Mouse (Mus musculus): ENCODE measurements around the gene Gm9936. TPM values are rescaled to one million over a fixed set of nuclear protein-coding genes. Genes with fewer than 3 reads are reported as not detected.
"Not testable (repeated sequence)": the region's sequence is repeated elsewhere in the genome, so short reads cannot be mapped to it uniquely, and the experiment has no call there.

The Gm9936 gene
- polyA plus RNA-seq, 1 experiment from 2014 or later, result 2.5 TPM

DNA sequence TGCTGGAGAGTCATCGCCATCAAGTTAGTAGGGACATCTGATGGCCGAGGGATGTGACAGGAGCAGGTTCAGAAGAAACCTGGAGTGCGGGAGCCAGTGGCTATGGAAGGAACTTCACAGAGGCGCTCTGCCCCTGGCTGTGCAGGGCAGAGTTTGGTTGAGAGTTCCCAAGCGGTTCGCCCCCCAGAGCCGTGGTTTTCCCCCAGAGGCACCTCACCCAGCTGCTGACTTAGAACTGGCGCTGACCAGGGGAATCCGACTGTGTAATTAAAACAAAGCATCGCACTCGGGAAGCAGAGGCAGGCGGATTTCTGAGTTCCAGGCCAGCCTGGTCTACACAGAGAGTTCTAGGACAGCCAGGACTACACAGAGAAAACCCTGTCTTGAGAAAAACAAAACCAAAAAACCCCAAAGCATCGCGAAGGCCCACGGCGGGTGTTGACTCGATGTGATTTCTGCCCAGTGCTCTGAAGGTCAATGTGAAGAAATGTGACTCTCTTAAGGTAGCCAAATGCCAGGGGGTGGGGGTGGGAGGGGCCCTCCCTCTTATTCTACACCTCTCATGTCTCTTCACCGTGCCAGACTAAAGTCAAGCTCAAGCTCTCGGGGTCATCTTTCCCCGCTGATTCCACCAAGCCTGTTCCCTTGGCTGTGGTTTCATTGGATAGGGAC, 6.8 kb downstream of the Gm9936 start:
- no peaks in the 10 kb centered on the region for H3K4me1 ChIP-seq (replicated peaks; ENCODE audit: control insufficient read depth, insufficient read depth, low read length)
- no peaks in the 10 kb centered on the region for H3K27me3 ChIP-seq (replicated peaks; ENCODE audit: control insufficient read depth, insufficient read depth, low read length)
- H3K4me3 ChIP-seq (replicated peaks; ENCODE audit: low read length), result no peak overlapping the region
- H3K27ac ChIP-seq (ENCODE audit: low read length), result no peak overlapping the region
- 88% methylated on average over 20 of the region's 20 CpGs for WGBS
- H3K4me2 ChIP-seq (ENCODE audit: low read length), result no peak overlapping the region
- no peaks in the 10 kb centered on the region for H3K9me3 ChIP-seq (ENCODE audit: control insufficient read depth, low read length)
- H3K36me3 ChIP-seq (ENCODE audit: control insufficient read depth, insufficient read depth), result no peaks in the 10 kb centered on the region
- ATAC-seq, result no peak
- no peak overlapping the region for H3K9ac ChIP-seq (replicated peaks; ENCODE audit: low read depth, low read length)

DNA sequence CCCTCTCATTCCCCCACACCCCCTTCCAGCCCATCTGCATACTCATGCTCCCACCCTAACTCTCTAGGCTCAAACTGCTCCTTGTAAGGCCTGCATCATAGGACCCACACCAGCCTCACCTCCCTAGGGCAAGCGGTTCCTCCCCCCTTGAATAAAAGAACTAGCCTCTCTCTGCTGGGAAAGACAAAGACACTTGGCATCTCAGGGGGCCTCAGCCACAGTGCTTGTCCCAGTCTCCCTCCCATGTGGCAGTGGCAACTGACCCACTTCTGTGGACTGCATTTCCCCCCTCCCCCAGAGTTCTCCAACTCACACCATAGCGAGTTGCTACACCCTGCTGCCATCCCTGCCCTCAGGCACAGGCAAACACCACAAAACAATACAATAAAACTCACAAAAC, 14.1 kb downstream of the Gm9936 start:
- H3K4me1 ChIP-seq (replicated peaks; ENCODE audit: control insufficient read depth, insufficient read depth, low read length); H3K9ac ChIP-seq (replicated peaks; ENCODE audit: low read depth, low read length); H3K27ac ChIP-seq (ENCODE audit: low read length); H3K36me3 ChIP-seq (ENCODE audit: control insufficient read depth, insufficient read depth); H3K4me2 ChIP-seq (ENCODE audit: low read length); H3K9me3 ChIP-seq (ENCODE audit: control insufficient read depth, low read length); ATAC-seq; H3K27me3 ChIP-seq (replicated peaks; ENCODE audit: control insufficient read depth, insufficient read depth, low read length); H3K4me3 ChIP-seq (replicated peaks; ENCODE audit: low read length): not testable (repeated sequence)
- WGBS, result 43% methylated on average over 2 of the region's 2 CpGs

DNA sequence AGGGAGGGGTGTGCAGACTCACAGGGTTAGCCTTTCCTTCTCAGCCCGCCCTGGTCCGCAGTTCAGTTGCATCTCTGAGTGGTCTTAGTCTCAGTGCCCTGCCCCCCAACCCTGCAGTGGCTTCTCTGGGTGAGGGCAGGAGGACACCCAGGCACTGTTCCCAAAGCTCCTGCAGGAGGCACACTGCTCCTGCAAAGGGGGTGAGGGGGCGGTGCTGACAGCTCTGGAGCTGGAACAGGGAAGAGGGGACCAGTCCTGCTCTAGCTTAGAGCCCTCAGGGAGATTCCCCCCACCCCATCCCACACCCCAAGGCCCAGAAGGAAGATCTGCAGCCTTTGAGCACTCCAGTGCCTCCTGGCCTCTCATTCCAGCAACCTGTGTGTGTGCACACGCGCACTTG, 15.8 kb downstream of the Gm9936 start:
- H3K4me3 ChIP-seq (replicated peaks; ENCODE audit: low read length), result no peak overlapping the region
- H3K27me3 ChIP-seq (replicated peaks; ENCODE audit: control insufficient read depth, insufficient read depth, low read length), result no peaks in the 10 kb centered on the region
- no peak overlapping the region for H3K4me2 ChIP-seq (ENCODE audit: low read length)
- peaks cover 7% of the 10 kb centered on the region for H3K4me1 ChIP-seq (replicated peaks; ENCODE audit: control insufficient read depth, insufficient read depth, low read length)
- WGBS, result 67% methylated on average over 5 of the region's 5 CpGs
- no peak for ATAC-seq
- no peaks in the 10 kb centered on the region for H3K36me3 ChIP-seq (ENCODE audit: control insufficient read depth, insufficient read depth)
- H3K27ac ChIP-seq (ENCODE audit: low read length), result no peak overlapping the region
- H3K9me3 ChIP-seq (ENCODE audit: control insufficient read depth, low read length), result no peaks in the 10 kb centered on the region
- no peak overlapping the region for H3K9ac ChIP-seq (replicated peaks; ENCODE audit: low read depth, low read length)

DNA sequence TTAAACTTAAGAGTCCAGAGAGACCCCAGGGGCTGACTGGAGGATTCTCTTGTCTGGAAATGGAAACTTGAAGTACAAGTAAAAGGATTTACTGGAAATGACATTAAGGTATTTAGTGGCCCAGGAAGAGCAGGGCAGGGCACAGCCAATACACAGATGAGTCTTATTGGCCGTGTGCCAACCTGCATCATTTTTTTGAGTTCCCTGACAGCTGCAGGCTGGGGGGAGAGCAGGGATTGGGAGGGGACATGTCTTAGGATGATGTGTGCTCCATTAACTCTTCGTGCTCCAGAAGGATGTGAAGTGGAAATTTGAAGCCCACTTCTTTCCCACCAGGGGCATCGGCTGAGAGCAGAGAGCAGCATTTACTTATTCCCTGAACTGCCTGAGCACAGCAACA, 16.3 kb downstream of the Gm9936 start:
- H3K36me3 ChIP-seq (ENCODE audit: control insufficient read depth, insufficient read depth); H3K27me3 ChIP-seq (replicated peaks; ENCODE audit: control insufficient read depth, insufficient read depth, low read length); H3K4me2 ChIP-seq (ENCODE audit: low read length); H3K9ac ChIP-seq (replicated peaks; ENCODE audit: low read depth, low read length); H3K27ac ChIP-seq (ENCODE audit: low read length); H3K4me3 ChIP-seq (replicated peaks; ENCODE audit: low read length); H3K4me1 ChIP-seq (replicated peaks; ENCODE audit: control insufficient read depth, insufficient read depth, low read length); ATAC-seq; H3K9me3 ChIP-seq (ENCODE audit: control insufficient read depth, low read length): not testable (repeated sequence)
- 37% methylated on average over 3 of the region's 3 CpGs for WGBS

DNA sequence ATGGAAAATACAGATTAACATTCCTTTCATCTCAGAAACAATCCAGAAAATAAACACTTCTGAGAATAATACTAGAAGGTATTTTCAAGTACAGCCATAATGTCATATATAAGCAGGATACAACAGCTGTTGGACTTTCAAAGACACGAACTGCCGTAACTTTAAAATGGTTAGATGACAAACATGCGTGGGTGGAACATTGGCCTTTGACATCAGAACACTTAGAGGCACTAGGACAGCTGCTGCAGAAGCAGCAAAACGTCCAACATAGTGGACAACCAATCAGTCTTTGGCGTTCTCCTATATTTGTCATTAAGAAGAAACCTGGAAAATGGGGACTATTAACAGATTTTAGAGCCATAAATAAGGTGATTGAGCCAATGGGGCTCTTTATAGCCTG, 18.0 kb downstream of the Gm9936 start:
- H3K27me3 ChIP-seq (replicated peaks; ENCODE audit: control insufficient read depth, insufficient read depth, low read length); H3K27ac ChIP-seq (ENCODE audit: low read length); H3K4me2 ChIP-seq (ENCODE audit: low read length); H3K9me3 ChIP-seq (ENCODE audit: control insufficient read depth, low read length); H3K4me1 ChIP-seq (replicated peaks; ENCODE audit: control insufficient read depth, insufficient read depth, low read length); ATAC-seq; H3K9ac ChIP-seq (replicated peaks; ENCODE audit: low read depth, low read length); H3K36me3 ChIP-seq (ENCODE audit: control insufficient read depth, insufficient read depth); H3K4me3 ChIP-seq (replicated peaks; ENCODE audit: low read length): not testable (repeated sequence)
- 84% methylated on average over 5 of the region's 5 CpGs for WGBS

DNA sequence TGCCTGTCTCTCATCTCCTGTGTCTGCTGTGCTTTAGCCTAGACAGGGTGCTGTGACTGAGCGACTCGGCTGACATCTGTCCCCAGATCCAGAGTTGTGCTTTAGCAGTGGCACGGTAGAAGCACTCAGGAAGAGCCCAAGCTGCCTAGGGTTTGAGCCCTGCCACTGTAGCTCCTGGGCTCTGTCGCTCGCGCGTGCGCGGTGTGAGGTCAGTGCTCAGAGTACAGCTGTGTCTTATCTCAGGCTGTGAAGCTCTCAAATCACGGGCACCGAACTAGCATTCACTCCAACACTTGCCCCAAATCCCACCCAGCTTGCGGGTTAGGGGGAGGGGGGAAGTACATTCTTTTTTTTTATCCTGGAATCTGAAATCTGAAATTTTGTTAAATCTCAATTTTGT, 21.6 kb downstream of the Gm9936 start:
- no peaks in the 10 kb centered on the region; the same call in 1 of the 2 replicates for H3K4me1 ChIP-seq (replicated peaks; ENCODE audit: control insufficient read depth, insufficient read depth, low read length)
- no peaks in the 10 kb centered on the region for H3K9me3 ChIP-seq (ENCODE audit: control insufficient read depth, low read length)
- H3K9ac ChIP-seq (replicated peaks; ENCODE audit: low read depth, low read length), result no peak overlapping the region
- no peaks in the 10 kb centered on the region for H3K27me3 ChIP-seq (replicated peaks; ENCODE audit: control insufficient read depth, insufficient read depth, low read length)
- 79% methylated on average over 12 of the region's 12 CpGs for whole genome bisulfite sequencing
- no peak overlapping the region for H3K4me2 ChIP-seq (ENCODE audit: low read length)
- H3K36me3 ChIP-seq (ENCODE audit: control insufficient read depth, insufficient read depth), result no peaks in the 10 kb centered on the region
- H3K4me3 ChIP-seq (replicated peaks; ENCODE audit: low read length), result no peak overlapping the region
- ATAC-seq, result no peak
- H3K27ac ChIP-seq (ENCODE audit: low read length), result no peak overlapping the region

DNA sequence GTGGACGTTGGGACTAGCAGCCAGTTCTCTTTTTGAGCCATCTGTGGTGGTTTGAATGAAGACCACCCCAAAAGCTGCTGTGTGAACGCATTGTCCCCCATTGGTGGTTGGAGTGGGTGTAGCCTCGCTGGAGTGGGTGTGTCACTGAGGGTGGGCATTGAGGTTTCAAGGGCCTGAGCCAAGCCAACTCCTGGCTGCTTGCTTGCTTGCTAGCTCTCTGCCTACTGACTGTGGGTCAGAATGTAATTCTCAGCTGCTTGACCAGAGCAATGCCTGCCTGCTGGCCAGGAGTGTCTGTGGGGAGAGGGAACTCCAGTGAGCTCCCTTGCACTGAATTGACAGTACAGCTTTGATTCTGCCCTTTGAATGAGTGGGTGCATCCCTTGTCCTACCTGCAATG, 28.7 kb downstream of the Gm9936 start:
- peaks cover 6% of the 10 kb centered on the region for H3K4me1 ChIP-seq (replicated peaks; ENCODE audit: control insufficient read depth, insufficient read depth, low read length)
- H3K4me2 ChIP-seq (ENCODE audit: low read length), result no peak overlapping the region
- no peak overlapping the region for H3K4me3 ChIP-seq (replicated peaks; ENCODE audit: low read length)
- WGBS, result 56% methylated on average over 3 of the region's 3 CpGs
- H3K36me3 ChIP-seq (ENCODE audit: control insufficient read depth, insufficient read depth), result no peaks in the 10 kb centered on the region
- ATAC-seq, result no peak
- no peaks in the 10 kb centered on the region for H3K27me3 ChIP-seq (replicated peaks; ENCODE audit: control insufficient read depth, insufficient read depth, low read length)
- H3K9ac ChIP-seq (replicated peaks; ENCODE audit: low read depth, low read length), result no peak overlapping the region
- no peak overlapping the region for H3K27ac ChIP-seq (ENCODE audit: low read length)
- no peaks in the 10 kb centered on the region for H3K9me3 ChIP-seq (ENCODE audit: control insufficient read depth, low read length)

DNA sequence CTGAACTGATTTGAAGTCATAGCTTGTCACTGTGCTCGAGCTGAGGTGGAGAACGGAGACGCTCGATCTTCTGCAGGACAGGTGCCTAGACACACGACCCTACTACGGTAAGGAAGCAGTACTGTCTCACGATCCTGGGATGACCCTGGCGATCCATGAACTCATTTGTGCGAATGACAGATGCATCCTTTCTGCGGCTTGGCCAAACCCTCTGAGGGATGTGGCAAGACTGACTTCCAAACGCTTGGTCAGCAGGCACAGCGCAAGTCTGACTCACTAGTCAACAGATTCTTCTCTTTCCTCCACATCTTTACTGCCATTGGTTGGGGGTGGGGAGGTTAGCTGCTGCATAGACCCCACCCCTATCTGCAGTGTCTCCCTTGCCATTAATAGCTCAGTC, 31.1 kb downstream of the Gm9936 start:
- Histone ChIP-seq H3K9me3 (ENCODE audit: control insufficient read depth, low read length) (no peaks in the 10 kb centered on the region), H3K9ac (replicated peaks; ENCODE audit: low read depth, low read length) (no peak overlapping the region), H3K27me3 (replicated peaks; ENCODE audit: control insufficient read depth, insufficient read depth, low read length) (no peaks in the 10 kb centered on the region), H3K27ac (ENCODE audit: low read length) (no peak overlapping the region), H3K36me3 (ENCODE audit: control insufficient read depth, insufficient read depth) (no peaks in the 10 kb centered on the region), H3K4me1 (replicated peaks; ENCODE audit: control insufficient read depth, insufficient read depth, low read length) (peaks cover 6% of the 10 kb centered on the region), H3K4me3 (replicated peaks; ENCODE audit: low read length) (no peak overlapping the region), H3K4me2 (ENCODE audit: low read length) (no peak overlapping the region)
- ATAC-seq, result no peak
- WGBS, result 94% methylated on average over 12 of the region's 12 CpGs

DNA sequence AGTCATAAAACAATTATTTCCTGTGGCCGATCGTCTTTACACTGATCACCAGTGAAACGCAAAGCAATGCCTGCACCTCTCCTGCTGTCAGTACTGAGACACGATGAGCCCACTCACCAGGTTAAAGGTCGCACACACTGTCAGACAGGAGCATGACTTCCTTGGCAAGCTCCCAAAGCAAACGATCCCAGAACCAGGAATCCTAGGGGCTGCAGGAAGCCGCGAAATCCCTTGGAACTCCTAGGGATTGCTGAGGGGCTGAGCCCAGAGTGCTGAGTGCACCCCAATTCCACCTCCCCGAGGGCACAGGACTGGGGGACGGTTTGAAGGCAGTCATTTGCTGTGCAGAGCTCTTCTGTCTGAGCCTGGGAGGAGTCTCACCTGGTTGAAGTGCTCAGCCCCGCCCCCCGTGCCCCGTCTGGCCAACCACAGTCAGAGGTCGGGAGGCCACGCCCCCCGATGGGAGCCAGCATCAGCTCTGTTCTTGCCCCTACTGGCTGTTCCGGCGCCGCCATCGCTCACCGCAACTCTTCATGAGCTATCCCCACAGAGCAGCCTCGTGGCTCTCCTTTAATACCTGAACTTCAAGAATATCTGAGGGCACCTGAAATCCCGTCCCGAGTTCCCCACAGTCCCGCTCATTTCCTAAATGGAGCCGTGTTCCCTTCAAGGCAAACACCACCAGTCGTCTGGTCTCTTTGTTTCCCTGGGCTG, 32.3 kb downstream of the Gm9936 start:
- Histone ChIP-seq H3K4me2 (ENCODE audit: low read length) (peak overlapping the region; percentile 62), H3K36me3 (ENCODE audit: control insufficient read depth, insufficient read depth) (no peaks in the 10 kb centered on the region), H3K9me3 (ENCODE audit: control insufficient read depth, low read length) (no peaks in the 10 kb centered on the region), H3K4me1 (replicated peaks; ENCODE audit: control insufficient read depth, insufficient read depth, low read length) (peaks cover 6% of the 10 kb centered on the region), H3K9ac (replicated peaks; ENCODE audit: low read depth, low read length) (peak overlapping the region; percentile 52), H3K27me3 (replicated peaks; ENCODE audit: control insufficient read depth, insufficient read depth, low read length) (no peaks in the 10 kb centered on the region), H3K4me3 (replicated peaks; ENCODE audit: low read length) (peak overlapping the region; percentile 41), H3K27ac (ENCODE audit: low read length) (peak overlapping the region; percentile 41; the same call in 1 of the 2 replicates)
- peak; percentile 61 for ATAC-seq
- 8% methylated on average over 27 of the region's 27 CpGs for WGBS
